Mouse (Mus musculus) intestine, embryonic 16.5 days (tissue): ENCODE measurements around the gene Pde4a. TPM values are rescaled to one million over a fixed set of nuclear protein-coding genes. Genes with fewer than 3 reads are reported as not detected.

ENCODE experiments used
- ATAC-seq: fragments of 200-750 bp; cut with Nextera tagmentation; 2 replicates; pipeline ENCODE4 v1.8.0; 2017; ENCODE audit warnings: moderate TSS enrichment, moderate library complexity
- H3K27ac ChIP-seq: fragments of 300-500 bp; sonication (generic); 2 replicates; pipeline ENCODE4 v1.5.1; 2014; ENCODE audit warnings: mild to moderate bottlenecking, low read length
- H3K27me3 ChIP-seq: fragments of 300-500 bp; sonication (generic); replicated peaks from 2 replicates; pipeline ENCODE4 v1.6.1; 2014; ENCODE audit warnings: low read length, control low read depth, mixed read lengths; ENCODE audit not compliant: control insufficient read depth, insufficient read depth
- H3K36me3 ChIP-seq: fragments of 300-500 bp; sonication (generic); 2 replicates; pipeline ENCODE4 v1.6.1; 2014; ENCODE audit warnings: low read length, control low read depth; ENCODE audit not compliant: control insufficient read depth, insufficient read depth
- H3K4me1 ChIP-seq: fragments of 300-500 bp; sonication (generic); 2 replicates; pipeline ENCODE4 v1.6.1; 2014; ENCODE audit warnings: low read length, control low read depth, mixed read lengths; ENCODE audit not compliant: control insufficient read depth, insufficient read depth
- H3K4me2 ChIP-seq: fragments of 300-500 bp; sonication (generic); 2 replicates; pipeline ENCODE4 v1.6.1; 2014; ENCODE audit warnings: low read depth, low read length, control low read depth
- H3K4me3 ChIP-seq: fragments of 300-500 bp; sonication (generic); 2 replicates; pipeline ENCODE4 v1.5.1; 2014; ENCODE audit warnings: mild to moderate bottlenecking, low read length
- H3K9ac ChIP-seq: fragments of 300-500 bp; sonication (generic); 2 replicates; pipeline ENCODE4 v1.6.1; 2014; ENCODE audit warnings: low read depth, low read length
- H3K9me3 ChIP-seq: fragments of 300-500 bp; sonication (generic); 2 replicates; pipeline ENCODE4 v1.6.1; 2016; ENCODE audit warnings: low read length, control low read depth; ENCODE audit not compliant: control insufficient read depth
- WGBS: fragments of 180-500 bp; shearing (Covaris S2); extraction: QIAGEN DNeasy Blood & Tissue Kit; methylation state at CpG from one replicate; pipeline ENCODE4 v1.1.7; 2014; 5-methylcytosine and 5-hydroxymethylcytosine counted together
- polyA plus RNA-seq: library from polyadenylated mRNA; unstranded; fragments of >200 nt; fragmentation: Nextera tagmentation; extraction: Ambion mirVana; gene quantifications from 2 replicates; pipeline ENCODE4 v1.2.1, GENCODE M21; 2015

Gene Pde4a
- polyA plus RNA-seq, 1 experiment from 2014 or later, result 6.2 TPM

- Histone ChIP-seq H3K36me3 (peaks cover 15% of the 10 kb centered on the region; the same call in 1 of the 2 replicates), H3K4me1 (peaks cover 18% of the 10 kb centered on the region), H3K9ac (no peak overlapping the region), H3K27ac (no peak overlapping the region), H3K27me3 (no peaks in the 10 kb centered on the region), H3K4me2 (no peak overlapping the region), H3K4me3 (no peak overlapping the region), H3K9me3 (no peaks in the 10 kb centered on the region)
- no peak for ATAC-seq
- whole genome bisulfite sequencing, result 84% methylated on average over 5 of the region's 5 CpGs
These were observed 67.4 kb downstream of the Pde4a start for GRCm38 (mm10) chr9:21232867-21233266.

GRCm38 (mm10) chr9:21233366-21233765, 67.9 kb downstream of the Pde4a start:
- no peak overlapping the region for H3K4me3 ChIP-seq
- no peak for ATAC-seq

GRCm38 (mm10) chr9:21233805-21234204, 68.3 kb downstream of the Pde4a start:
- Histone ChIP-seq H3K27ac (no peak overlapping the region), H3K4me1 (peaks cover 14% of the 10 kb centered on the region), H3K4me3 (no peak overlapping the region), H3K9ac (no peak overlapping the region), H3K36me3 (peaks cover 15% of the 10 kb centered on the region; the same call in 1 of the 2 replicates), H3K9me3 (no peaks in the 10 kb centered on the region), H3K27me3 (no peaks in the 10 kb centered on the region), H3K4me2 (no peak overlapping the region)
- ATAC-seq, result no peak
- WGBS, result 87% methylated on average over 28 of the region's 28 CpGs

More at GRCm38 (mm10) chr9:21233366-21233765, 67.9 kb downstream of the Pde4a start:
- no peak overlapping the region for H3K9ac ChIP-seq
- H3K4me1 ChIP-seq, result peaks cover 17% of the 10 kb centered on the region
- no peak overlapping the region for H3K27ac ChIP-seq
- peaks cover 15% of the 10 kb centered on the region; the same call in 1 of the 2 replicates for H3K36me3 ChIP-seq
- 92% methylated on average over 29 of the region's 29 CpGs for WGBS
- H3K4me2 ChIP-seq, result no peak overlapping the region
- no peaks in the 10 kb centered on the region for H3K27me3 ChIP-seq
- H3K9me3 ChIP-seq, result no peaks in the 10 kb centered on the region

GRCm38 (mm10) chr9:21235341-21235740, 69.8 kb downstream of the Pde4a start:
- H3K9me3 ChIP-seq, result no peaks in the 10 kb centered on the region
- H3K4me3 ChIP-seq, result no peak overlapping the region
- no peak for ATAC-seq
- peaks cover 15% of the 10 kb centered on the region; the same call in 1 of the 2 replicates for H3K36me3 ChIP-seq
- peaks cover 14% of the 10 kb centered on the region for H3K4me1 ChIP-seq
- 80% methylated on average over 4 of the region's 4 CpGs for WGBS
- H3K9ac ChIP-seq, result no peak overlapping the region
- no peaks in the 10 kb centered on the region for H3K27me3 ChIP-seq
- no peak overlapping the region for H3K4me2 ChIP-seq
- H3K27ac ChIP-seq, result no peak overlapping the region

- H3K27me3 ChIP-seq, result no peaks in the 10 kb centered on the region
- peak overlapping the region; percentile 81 for H3K4me2 ChIP-seq
- no peak overlapping the region for H3K27ac ChIP-seq
- H3K36me3 ChIP-seq, result peaks cover 10% of the 10 kb centered on the region; the same call in 1 of the 2 replicates
- peak overlapping the region; percentile 92 for H3K4me3 ChIP-seq
- H3K4me1 ChIP-seq, result peaks cover 14% of the 10 kb centered on the region
- ATAC-seq, result no peak
- 82% methylated on average over 25 of the region's 25 CpGs for WGBS
- no peaks in the 10 kb centered on the region for H3K9me3 ChIP-seq
- H3K9ac ChIP-seq, result peak overlapping the region; percentile 100
These were observed 71.5 kb downstream of the Pde4a start for GRCm38 (mm10) chr9:21236991-21237367.

GRCm38 (mm10) chr9:21237368-21238003, 72.0 kb downstream of the Pde4a start:
- Histone ChIP-seq H3K36me3 (peaks cover 10% of the 10 kb centered on the region; the same call in 1 of the 2 replicates), H3K4me2 (peak overlapping the region; percentile 81), H3K9me3 (no peaks in the 10 kb centered on the region), H3K4me3 (peak overlapping the region; percentile 92), H3K4me1 (peaks cover 14% of the 10 kb centered on the region), H3K27me3 (no peaks in the 10 kb centered on the region), H3K27ac (peak overlapping the region; percentile 94), H3K9ac (peak overlapping the region; percentile 100)
- WGBS, result 21% methylated on average over 19 of the region's 19 CpGs
- peak; percentile 16; the same call in 1 of the 2 replicates for ATAC-seq

- Histone ChIP-seq H3K4me1 (peaks cover 14% of the 10 kb centered on the region), H3K9me3 (peaks cover 3% of the 10 kb centered on the region), H3K27me3 (peaks cover 5% of the 10 kb centered on the region), H3K9ac (peak overlapping the region; percentile 100), H3K4me2 (peak overlapping the region; percentile 81), H3K4me3 (peak overlapping the region; percentile 92), H3K27ac (peak overlapping the region; percentile 94), H3K36me3 (peaks cover 9% of the 10 kb centered on the region; the same call in 1 of the 2 replicates)
- ATAC-seq, result peak; percentile 9
- WGBS, result under 1% methylated on average over 30 of the region's 31 CpGs
These were observed 72.7 kb downstream of the Pde4a start for GRCm38 (mm10) chr9:21238004-21238732.

- Histone ChIP-seq H3K9me3 (peaks cover 3% of the 10 kb centered on the region), H3K9ac (peak within 1 kb of the TSS; percentile 100), H3K27ac (peak within 1 kb of the TSS; percentile 94), H3K27me3 (peaks cover 11% of the 10 kb centered on the region), H3K36me3 (0 out of 2 replicates have a peak, but pooled peaks cover 4% of the 10 kb centered on the region), H3K4me3 (peak within 1 kb of the TSS; percentile 92), H3K4me2 (peak within 1 kb of the TSS; percentile 81), H3K4me1 (peaks cover 15% of the 10 kb centered on the region)
- under 1% methylated on average over 78 of the region's 90 CpGs for WGBS
- peak; percentile 88 for ATAC-seq
These were observed 73.4 kb downstream of the Pde4a start, which contains the start of gene Keap1 for GRCm38 (mm10) chr9:21238733-21239464. Gene Keap1 (minus strand): TSS chr9:21239361.

- H3K9ac ChIP-seq, result peak overlapping the region; percentile 100
- 33% methylated on average over 4 of the region's 4 CpGs for WGBS
- H3K9me3 ChIP-seq, result peaks cover 3% of the 10 kb centered on the region
- H3K4me3 ChIP-seq, result peak overlapping the region; percentile 92
- H3K27ac ChIP-seq, result peak overlapping the region; percentile 94
- H3K36me3 ChIP-seq, result 0 out of 2 replicates have a peak, but pooled peaks cover 4% of the 10 kb centered on the region
- 0 out of 2 replicates have a peak, but pooled peaks have one; percentile 2 for ATAC-seq
- peaks cover 16% of the 10 kb centered on the region for H3K27me3 ChIP-seq
- H3K4me1 ChIP-seq, result peaks cover 21% of the 10 kb centered on the region
- peak overlapping the region; percentile 81 for H3K4me2 ChIP-seq
These were observed 73.9 kb downstream of the Pde4a start for GRCm38 (mm10) chr9:21239465-21239848.
